In genomic region chr16:96144748-96145109, GRCm38 (mm10) we compare ENCODE assay signal across 1 mouse cellular context.
TF ChIP-seq lines count a peak whose summit lies in the region.

No protein-coding gene starts in this region.

TF ChIP-seq in CH12.LX, 34 proteins besides CTCF, POLR2A, EP300 and RAD21:
- TF ChIP-seq MYC (IDR thresholded peaks at IDR 0.05; ENCODE audit: low read depth, low read length), result peak; percentile 18; the same call in 1 of the 2 replicates
